Mouse (Mus musculus) E14TG2a.4 (cell line): ENCODE data around the gene 4930562C15Rik.

Experiments used
- H3K27me3 ChIP-seq: 2 replicates; pipeline ENCODE4 v1.6.1; 2014; ENCODE audit warnings: low read length, control low read depth; ENCODE audit not compliant: insufficient read depth
- H3K36me3 ChIP-seq: 2 replicates; pipeline ENCODE4 v1.6.1; 2014; ENCODE audit warnings: low read length, control low read depth; ENCODE audit not compliant: insufficient read depth
- H3K4me1 ChIP-seq: replicated peaks from 2 replicates; pipeline ENCODE4 v1.6.1; 2014; ENCODE audit warnings: low read depth, low read length, control low read depth
- H3K4me3 ChIP-seq: replicated peaks from 2 replicates; pipeline ENCODE4 v1.5.1; 2014; ENCODE audit warnings: mild to moderate bottlenecking, low read length
- H3K9me3 ChIP-seq: 2 replicates; pipeline ENCODE4 v1.6.1; 2014; ENCODE audit warnings: low read length, control low read depth
- CTCF ChIP-seq: conservative IDR thresholded peaks from 2 replicates; pipeline ENCODE4 v1.5.1; 2014; ENCODE audit warnings: low read length
- NANOG ChIP-seq: IDR thresholded peaks from 2 replicates; pipeline ENCODE4 v1.6.1; 2014; ENCODE audit warnings: borderline replicate concordance, low read length, mixed read lengths
- POU5F1 ChIP-seq: IDR thresholded peaks from 2 replicates; pipeline ENCODE4 v1.6.1; 2014; ENCODE audit warnings: low read length, borderline replicate concordance

Gene 4930562C15Rik

DNA sequence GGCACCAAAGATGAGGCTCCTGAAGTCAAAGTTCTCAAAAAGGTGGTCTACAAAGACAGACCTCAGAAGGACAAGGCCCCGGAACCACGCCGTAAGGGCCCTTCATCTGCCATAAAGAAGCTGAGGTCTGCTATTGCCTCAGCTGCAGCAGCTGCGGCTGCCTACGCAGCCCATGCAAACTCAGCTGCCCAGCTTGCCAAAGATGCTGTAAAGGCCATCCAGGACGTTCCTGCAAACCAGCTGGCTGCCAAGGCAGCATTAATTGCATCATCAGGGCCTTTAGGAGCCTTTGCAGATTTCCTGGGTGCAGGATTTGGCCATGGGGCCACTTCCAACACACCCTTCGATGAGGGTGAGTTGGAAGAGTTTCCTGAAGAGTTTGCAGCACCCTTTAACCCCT lies 15.1 kb downstream of the 4930562C15Rik start:
- Histone ChIP-seq H3K36me3 (no peaks in the 10 kb centered on the region), H3K9me3 (no peaks in the 10 kb centered on the region)

DNA sequence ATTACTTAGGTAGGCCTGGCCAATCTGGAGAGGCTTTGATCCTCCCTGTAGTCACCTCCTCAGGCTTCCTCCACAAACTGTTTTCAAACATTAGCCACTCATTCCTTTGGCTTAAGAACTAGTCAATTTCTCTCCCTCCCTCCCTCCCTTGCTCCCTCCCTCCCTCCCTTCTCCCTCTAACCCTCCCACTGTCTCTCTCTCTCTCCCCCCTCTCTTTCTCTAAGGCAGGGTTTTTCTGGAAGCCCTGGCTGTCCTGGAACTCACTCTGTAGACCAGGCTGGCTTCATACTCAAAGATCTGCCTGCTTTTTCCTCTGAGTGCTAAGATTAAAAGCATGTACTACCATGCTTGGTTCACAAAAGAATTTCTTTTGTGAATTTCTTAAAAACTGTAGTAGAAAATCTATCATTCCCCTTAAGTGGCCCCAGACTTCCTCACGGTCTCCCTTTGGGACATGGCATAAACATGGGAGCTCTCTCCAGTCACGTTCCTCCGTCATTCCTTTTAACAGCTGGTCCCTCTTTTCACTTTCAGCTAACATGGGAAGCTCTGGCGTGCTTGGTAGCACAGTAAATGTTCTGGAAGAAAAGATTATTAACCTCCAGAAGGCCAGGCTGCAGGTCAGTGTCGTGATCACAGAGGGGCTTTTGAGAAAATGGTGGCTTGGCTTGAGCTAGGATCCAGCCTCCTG lies 15.9 kb downstream of the 4930562C15Rik start:
- Histone ChIP-seq H3K4me3 (no peak overlapping the region), H3K4me1 (no peaks in the 10 kb centered on the region; the same call in 1 of the 2 replicates), H3K36me3 (no peaks in the 10 kb centered on the region), H3K9me3 (no peaks in the 10 kb centered on the region), H3K27me3 (peaks cover 53% of the 10 kb centered on the region)
- TF ChIP-seq CTCF (no peak), POU5F1 (no peak)

More for the DNA sequence above, 15.1 kb downstream of the 4930562C15Rik start:
- TF ChIP-seq CTCF: no peak
- no peak for TF ChIP-seq POU5F1
- TF ChIP-seq NANOG: no peak
- Histone ChIP-seq H3K4me3 (no peak overlapping the region), H3K27me3 (peaks cover 46% of the 10 kb centered on the region), H3K4me1 (no peaks in the 10 kb centered on the region; the same call in 1 of the 2 replicates)

DNA sequence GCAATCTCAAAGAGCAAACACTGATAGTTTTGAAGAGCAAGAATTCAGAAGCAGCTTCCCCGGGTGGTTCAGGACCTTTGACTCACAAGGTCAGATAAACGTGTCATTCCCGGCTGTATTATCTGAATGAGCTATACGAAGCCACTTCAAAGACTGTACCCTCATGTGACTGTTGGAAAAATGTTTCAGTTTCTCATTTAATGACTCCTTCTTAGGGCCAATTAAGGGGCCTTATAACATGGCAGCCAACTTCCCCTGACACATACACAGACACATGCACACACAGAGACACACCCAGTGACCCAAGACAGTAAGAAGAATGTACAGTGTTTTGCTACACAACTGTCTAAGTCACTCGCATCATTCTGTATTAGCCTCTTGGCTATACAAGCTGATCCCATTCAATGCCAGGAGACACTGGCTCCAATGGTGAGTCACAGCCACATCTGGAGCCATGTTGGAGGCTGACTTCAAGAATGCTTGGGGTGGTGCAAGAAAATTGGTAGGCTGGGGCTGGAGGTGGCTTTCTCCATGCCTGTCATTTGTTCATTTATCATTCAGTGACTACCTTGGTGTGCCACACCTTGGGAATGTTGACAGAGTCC lies 19.9 kb downstream of the 4930562C15Rik start:
- Histone ChIP-seq H3K27me3 (peaks cover 37% of the 10 kb centered on the region), H3K9me3 (no peaks in the 10 kb centered on the region), H3K36me3 (no peaks in the 10 kb centered on the region), H3K4me3 (no peak overlapping the region), H3K4me1 (no peaks in the 10 kb centered on the region)
- TF ChIP-seq POU5F1 (no peak), NANOG (no peak), CTCF (no peak)

- Histone ChIP-seq H3K4me3 (no peak overlapping the region), H3K36me3 (no peaks in the 10 kb centered on the region), H3K4me1 (peaks cover 1% of the 10 kb centered on the region; the same call in 1 of the 2 replicates), H3K9me3 (no peaks in the 10 kb centered on the region), H3K27me3 (peaks cover 37% of the 10 kb centered on the region)
- TF ChIP-seq POU5F1: no peak
- TF ChIP-seq NANOG: no peak
- TF ChIP-seq CTCF: no peak
Measured at GRCm38 (mm10) chr16:4861392-4861791, 26.2 kb downstream of the 4930562C15Rik start.

DNA sequence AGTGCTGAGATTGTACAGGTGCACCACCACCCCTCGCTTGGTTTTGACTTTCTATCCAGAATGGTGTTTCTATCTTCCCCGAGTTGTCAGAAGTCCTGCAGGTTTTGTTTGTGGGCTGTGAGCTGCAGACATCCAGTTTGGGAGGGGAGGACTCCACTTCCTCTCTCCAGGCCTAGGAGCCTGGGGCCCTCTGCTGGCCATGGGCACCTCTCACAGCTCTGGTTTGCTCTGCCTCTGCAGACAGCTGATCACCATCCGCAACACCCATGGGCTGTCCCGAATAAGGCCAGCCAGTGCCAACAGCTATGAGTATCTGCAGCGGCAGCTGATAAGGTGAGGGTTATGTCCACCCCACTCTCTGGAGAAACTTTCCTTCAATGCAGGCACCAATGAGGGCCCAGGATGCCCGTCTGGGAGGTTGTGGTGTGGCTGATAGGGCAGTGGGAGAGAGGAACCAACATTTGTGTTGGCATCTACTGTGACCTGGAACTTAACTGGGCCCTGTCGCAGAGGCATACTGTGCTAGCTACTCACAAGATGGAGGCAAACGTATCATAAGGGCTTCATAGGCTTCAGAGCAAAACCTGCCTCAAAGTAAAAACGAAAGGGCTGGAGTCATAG lies 27.8 kb downstream of the 4930562C15Rik start:
- H3K36me3 ChIP-seq: no peaks in the 10 kb centered on the region
- peaks cover 39% of the 10 kb centered on the region for H3K27me3 ChIP-seq
- TF ChIP-seq POU5F1 (no peak), CTCF (peak; percentile 43)
- no peaks in the 10 kb centered on the region for H3K9me3 ChIP-seq
- peaks cover 7% of the 10 kb centered on the region for H3K4me1 ChIP-seq
- no peak overlapping the region for H3K4me3 ChIP-seq

DNA sequence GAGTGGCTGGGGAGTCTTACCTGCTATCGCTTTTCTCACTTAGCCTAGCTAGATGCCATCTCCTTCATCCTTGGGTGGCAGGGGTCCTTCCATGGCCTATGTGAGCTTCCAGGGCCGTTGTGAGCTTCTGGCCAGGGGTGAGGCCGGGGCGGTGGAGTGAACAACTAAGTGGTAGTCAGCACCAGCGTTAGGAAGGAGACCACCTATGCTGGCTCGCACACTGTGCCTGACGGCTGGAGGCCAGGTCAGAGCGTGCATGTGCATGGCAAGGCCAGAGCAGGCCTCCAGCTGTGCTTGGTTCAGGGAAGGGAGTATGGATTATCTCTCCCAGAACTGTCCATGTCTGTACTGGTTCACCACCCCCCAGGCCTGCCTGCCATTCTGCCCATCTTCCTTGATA lies 28.5 kb downstream of the 4930562C15Rik start:
- Histone ChIP-seq H3K4me1 (peaks cover 7% of the 10 kb centered on the region), H3K4me3 (no peak overlapping the region), H3K9me3 (no peaks in the 10 kb centered on the region), H3K36me3 (peaks cover 3% of the 10 kb centered on the region), H3K27me3 (peaks cover 39% of the 10 kb centered on the region)
- TF ChIP-seq POU5F1: no peak
- TF ChIP-seq CTCF: no peak
- TF ChIP-seq NANOG: no peak

DNA sequence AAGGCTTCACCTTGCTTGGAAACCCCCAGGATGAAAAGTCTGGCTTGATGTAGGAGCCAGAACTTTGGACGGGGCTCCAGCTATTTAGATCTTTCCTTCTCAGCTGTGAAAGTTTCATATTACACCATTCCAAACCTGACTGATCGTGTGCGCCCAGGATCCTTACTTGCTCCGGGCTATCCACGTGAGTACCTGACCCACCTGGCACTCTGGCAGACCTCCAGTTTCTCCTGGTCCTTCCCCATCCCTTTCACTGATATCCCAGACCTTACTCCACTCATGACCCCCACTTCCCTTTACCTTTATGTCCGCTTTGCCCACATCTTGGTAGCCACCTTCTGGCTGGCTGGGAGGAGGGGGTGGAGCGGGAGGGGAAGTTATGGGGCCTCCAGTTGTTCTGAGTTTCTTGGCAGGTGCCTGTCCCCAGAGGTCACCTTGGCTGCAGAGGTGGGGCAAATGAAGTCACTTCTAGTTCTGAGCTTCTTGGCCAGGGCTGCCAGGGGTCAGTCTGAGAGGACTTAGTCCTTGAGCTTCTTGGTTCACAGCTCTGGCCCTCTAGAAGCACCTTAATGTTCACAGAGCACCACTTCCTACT lies 31.0 kb downstream of the 4930562C15Rik start:
- H3K4me1 ChIP-seq: peaks cover 10% of the 10 kb centered on the region
- H3K9me3 ChIP-seq: no peaks in the 10 kb centered on the region
- peaks cover 39% of the 10 kb centered on the region for H3K27me3 ChIP-seq
- no peak overlapping the region for H3K4me3 ChIP-seq
- TF ChIP-seq CTCF (no peak), NANOG (no peak), POU5F1 (no peak)
- peaks cover 24% of the 10 kb centered on the region for H3K36me3 ChIP-seq

GRCm38 (mm10) chr16:4870490-4870889 lies 35.3 kb downstream of the 4930562C15Rik start:
- peaks cover 64% of the 10 kb centered on the region for H3K36me3 ChIP-seq
- peaks cover 34% of the 10 kb centered on the region for H3K4me1 ChIP-seq
- H3K4me3 ChIP-seq: no peak overlapping the region
- H3K27me3 ChIP-seq: peaks cover 9% of the 10 kb centered on the region; the same call in 1 of the 2 replicates
- TF ChIP-seq NANOG (no peak), CTCF (no peak), POU5F1 (no peak)
- H3K9me3 ChIP-seq: no peaks in the 10 kb centered on the region
